Mouse (Mus musculus) gonadal fat pad, adult 2 months (tissue): ENCODE measurements around the gene Clip4. TPM values are rescaled to one million over a fixed set of nuclear protein-coding genes. Genes with fewer than 3 reads are reported as not detected.
"Not testable (repeated sequence)": the region's sequence is repeated elsewhere in the genome, so short reads cannot be mapped to it uniquely, and the experiment has no call there.

ENCODE experiments used
- DNase-seq: peaks from one replicate; pipeline ENCODE4 v3.0.0-alpha.2; 2012; ENCODE audit warnings: low read depth
- polyA plus RNA-seq: library from polyadenylated mRNA; depleted of rRNA; stranded (reverse); fragments of >200 nt; gene quantifications from 2 replicates; pipeline ENCODE4 v1.2.3, GENCODE M21; 2012; rRNA removed

Clip4 gene
- polyA plus RNA-seq: 2.4 and 4.5 TPM in 2 replicates

- DNase-seq: not testable (repeated sequence)
Measured at GRCm38 (mm10) chr17:71768173-71768572, at the start of gene Clip4. Gene Clip4 (plus strand): TSS chr17:71768473.

- no peak for DNase-seq
Measured at GRCm38 (mm10) chr17:71720434-71720833, 47.8 kb upstream of the Clip4 start.

GRCm38 (mm10) chr17:71721019-71721418 is 47.3 kb upstream of the Clip4 start:
- no peak for DNase-seq

- DNase-seq: peak; percentile 95
Measured at GRCm38 (mm10) chr17:71730655-71731054, 37.6 kb upstream of the Clip4 start.

- no peak for DNase-seq
Measured at GRCm38 (mm10) chr17:71736442-71736841, 31.8 kb upstream of the Clip4 start.

GRCm38 (mm10) chr17:71742156-71742555 is 26.1 kb upstream of the Clip4 start:
- DNase-seq: no peak

GRCm38 (mm10) chr17:71742935-71743334 is 25.3 kb upstream of the Clip4 start:
- DNase-seq: no peak

- no peak for DNase-seq
Measured at GRCm38 (mm10) chr17:71746114-71746513, 22.2 kb upstream of the Clip4 start.

GRCm38 (mm10) chr17:71747561-71747960 is 20.7 kb upstream of the Clip4 start:
- no peak for DNase-seq

- no peak for DNase-seq
Measured at GRCm38 (mm10) chr17:71749616-71750168, 18.6 kb upstream of the Clip4 start.

- DNase-seq: no peak
Measured at GRCm38 (mm10) chr17:71752831-71753230, 15.4 kb upstream of the Clip4 start, which contains the start of gene Pcare. Gene Pcare (minus strand): TSS chr17:71752894.

- no peak for DNase-seq
Measured at GRCm38 (mm10) chr17:71760536-71760935, 7.7 kb upstream of the Clip4 start.

- DNase-seq: no peak
Measured at GRCm38 (mm10) chr17:71769564-71769963, 1.3 kb downstream of the Clip4 start.

GRCm38 (mm10) chr17:71770696-71771095 is 2.4 kb downstream of the Clip4 start:
- no peak for DNase-seq

GRCm38 (mm10) chr17:71774173-71774572 is 5.9 kb downstream of the Clip4 start:
- DNase-seq: no peak

GRCm38 (mm10) chr17:71775279-71775678 is 7.0 kb downstream of the Clip4 start:
- DNase-seq: no peak

GRCm38 (mm10) chr17:71778696-71779095 is 10.4 kb downstream of the Clip4 start:
- no peak for DNase-seq

- DNase-seq: no peak
Measured at GRCm38 (mm10) chr17:71780490-71780889, 12.2 kb downstream of the Clip4 start.

GRCm38 (mm10) chr17:71780945-71781344 is 12.7 kb downstream of the Clip4 start:
- peak; percentile 84 for DNase-seq

- DNase-seq: no peak
Measured at GRCm38 (mm10) chr17:71782242-71782698, 14.0 kb downstream of the Clip4 start.

- no peak for DNase-seq
Measured at GRCm38 (mm10) chr17:71782699-71783365, 14.6 kb downstream of the Clip4 start.

- no peak for DNase-seq
Measured at GRCm38 (mm10) chr17:71783366-71783735, 15.1 kb downstream of the Clip4 start.

- no peak for DNase-seq
Measured at GRCm38 (mm10) chr17:71786456-71786855, 18.2 kb downstream of the Clip4 start.

- DNase-seq: no peak
Measured at GRCm38 (mm10) chr17:71791109-71791508, 22.8 kb downstream of the Clip4 start.
